Mouse (Mus musculus): Measurements from ENCODE around the gene Nfkbil1. TPM values are rescaled to one million over a fixed set of nuclear protein-coding genes. Genes with fewer than 3 reads are reported as not detected.

Nfkbil1 gene
- polyA plus RNA-seq, 1 experiment, result 20.1 TPM

DNA sequence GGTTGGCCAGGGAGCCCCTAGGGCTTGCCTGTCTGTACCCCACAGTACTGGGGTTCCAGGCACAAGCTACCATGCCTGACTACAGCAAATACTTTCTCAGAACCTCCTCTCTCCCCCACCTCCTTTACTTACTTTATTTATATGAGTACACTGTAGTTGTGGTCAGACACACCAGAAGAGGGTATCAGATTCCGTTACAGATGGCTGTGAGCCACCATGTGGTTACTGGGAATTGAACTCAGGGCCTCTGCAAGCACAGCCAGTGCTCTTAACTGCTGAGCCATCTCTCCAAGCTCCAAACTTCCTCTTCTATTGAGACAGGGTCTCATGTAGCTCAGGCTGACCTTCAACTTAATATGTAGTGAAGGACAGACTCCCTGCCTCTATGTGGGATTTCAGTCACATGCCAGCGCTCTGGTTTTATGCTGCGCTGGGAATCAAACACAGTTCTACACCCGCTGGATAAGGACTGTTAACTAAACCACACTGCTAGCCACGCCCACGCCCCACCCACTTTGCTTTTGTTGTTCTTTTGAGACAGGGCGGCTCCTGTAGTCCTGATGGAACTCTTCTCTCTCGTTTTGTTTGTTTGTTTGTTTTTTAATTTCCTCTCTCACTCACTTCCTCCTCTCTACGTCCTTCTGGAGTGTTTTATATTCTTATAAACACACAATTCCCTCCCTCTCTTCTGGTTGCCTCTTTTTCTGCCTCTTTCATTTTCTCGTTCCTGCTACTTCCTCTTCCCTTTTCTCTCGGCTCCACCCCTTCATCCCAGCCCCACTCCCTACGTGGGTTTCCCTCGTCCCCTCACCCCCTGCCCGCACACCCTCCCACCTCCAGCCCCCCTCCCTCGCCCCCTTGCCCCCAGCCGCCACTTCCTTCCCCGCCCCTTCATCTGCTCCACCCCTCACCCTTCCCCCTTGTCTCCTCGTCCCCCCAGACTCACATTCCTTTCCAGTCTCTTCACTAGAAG, 49.7 kb downstream of the Nfkbil1 start:
- TF ChIP-seq MYOD1 (IDR thresholded peaks at IDR 0.05; ENCODE audit: control insufficient read depth, insufficient read length, low read depth) (no peak), MAX (IDR thresholded peaks at IDR 0.05) (no peak), CEBPB (IDR thresholded peaks at IDR 0.05; ENCODE audit: low read depth) (no peak), MYOG (IDR thresholded peaks at IDR 0.05; ENCODE audit: control insufficient read depth, extremely low read depth, insufficient read length) (no peak), USF1 (IDR thresholded peaks at IDR 0.05; ENCODE audit: low read depth) (no peak), FOSL1 (IDR thresholded peaks at IDR 0.05; ENCODE audit: insufficient read depth, low read length, poor library complexity, severe bottlenecking) (no peak), CTCF (IDR thresholded peaks at IDR 0.05; ENCODE audit: control insufficient read depth, insufficient read depth, insufficient read length) (no peak)

DNA sequence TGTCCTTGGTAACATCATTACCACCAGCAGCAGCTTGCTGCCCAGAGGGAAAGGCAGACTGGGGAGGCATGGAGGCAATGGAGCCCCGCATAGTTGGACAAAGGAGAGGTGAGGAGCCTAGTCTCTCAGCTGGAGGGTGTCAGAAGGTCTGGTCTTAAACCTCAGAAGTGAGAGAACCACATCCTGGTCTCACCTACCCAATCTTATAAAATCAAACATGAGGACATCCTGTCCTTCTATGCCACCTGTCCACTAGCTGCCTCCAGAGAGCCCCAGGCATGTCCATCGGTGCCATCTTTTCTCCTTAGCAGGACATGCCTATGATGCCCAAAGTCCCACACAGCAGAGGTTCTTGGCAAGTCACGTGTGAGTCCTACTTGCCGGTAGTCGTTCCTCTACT, 55.5 kb downstream of the Nfkbil1 start:
- Histone ChIP-seq H3K36me3 (ENCODE audit: control insufficient read depth, insufficient read depth) (no peaks in the 10 kb centered on the region), H3K27me3 (ENCODE audit: control insufficient read depth, insufficient read depth, insufficient read length) (no peaks in the 10 kb centered on the region), H3K4me3 (ENCODE audit: insufficient read depth, poor library complexity, severe bottlenecking) (no peak overlapping the region), H3K79me3 (ENCODE audit: low read depth) (no peaks in the 10 kb centered on the region), H3ac (ENCODE audit: control insufficient read depth, insufficient read length, low read depth) (no peak overlapping the region), H3K79me2 (ENCODE audit: control insufficient read depth, insufficient read depth) (no peaks in the 10 kb centered on the region)
- TF ChIP-seq MYOG (IDR thresholded peaks at IDR 0.05; ENCODE audit: control insufficient read depth, extremely low read depth, insufficient read length), result no peak
- TF ChIP-seq MYOD1 (IDR thresholded peaks at IDR 0.05; ENCODE audit: control insufficient read depth, insufficient read length, low read depth), result no peak
- TF ChIP-seq FOSL1 (IDR thresholded peaks at IDR 0.05; ENCODE audit: insufficient read depth, low read length, poor library complexity, severe bottlenecking), result no peak
- TF ChIP-seq CTCF (IDR thresholded peaks at IDR 0.05; ENCODE audit: control insufficient read depth, insufficient read depth, insufficient read length), result no peak
- no peak for TF ChIP-seq USF1 (IDR thresholded peaks at IDR 0.05; ENCODE audit: low read depth)
- TF ChIP-seq CEBPB (IDR thresholded peaks at IDR 0.05; ENCODE audit: low read depth), result no peak
- no peak for TF ChIP-seq MAX (IDR thresholded peaks at IDR 0.05)

More for the DNA sequence above, 49.7 kb downstream of the Nfkbil1 start:
- no peaks in the 10 kb centered on the region for H3K36me3 ChIP-seq (ENCODE audit: control insufficient read depth, insufficient read depth)
- no peak overlapping the region for H3ac ChIP-seq (ENCODE audit: control insufficient read depth, insufficient read length, low read depth)
- no peaks in the 10 kb centered on the region for H3K27me3 ChIP-seq (ENCODE audit: control insufficient read depth, insufficient read depth, insufficient read length)
- no peaks in the 10 kb centered on the region for H3K79me2 ChIP-seq (ENCODE audit: control insufficient read depth, insufficient read depth)
- H3K4me3 ChIP-seq (ENCODE audit: insufficient read depth, poor library complexity, severe bottlenecking), result peak overlapping the region; percentile 21
- no peaks in the 10 kb centered on the region for H3K79me3 ChIP-seq (ENCODE audit: low read depth)

DNA sequence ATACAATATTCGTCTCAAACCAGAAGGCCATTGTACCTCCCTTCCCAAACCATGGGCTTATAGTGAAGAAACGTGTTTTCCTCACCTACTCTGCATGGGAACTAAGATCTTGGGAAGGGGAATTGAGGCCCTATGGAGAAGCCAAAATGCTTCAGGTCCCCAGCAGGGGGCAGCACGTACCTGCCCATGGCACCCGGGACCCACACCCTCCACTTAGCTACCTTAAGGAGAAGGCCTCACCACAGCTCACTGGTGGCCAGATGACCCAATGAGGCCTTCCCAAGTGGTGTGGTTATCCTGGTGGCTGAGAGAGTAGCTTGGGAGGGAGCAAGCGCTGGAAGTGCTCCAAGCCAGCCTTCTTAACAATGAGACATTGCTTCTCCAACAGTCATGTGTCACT, 57.1 kb downstream of the Nfkbil1 start:
- no peaks in the 10 kb centered on the region for H3K79me3 ChIP-seq (ENCODE audit: low read depth)
- no peak overlapping the region for H3ac ChIP-seq (ENCODE audit: control insufficient read depth, insufficient read length, low read depth)
- H3K36me3 ChIP-seq (ENCODE audit: control insufficient read depth, insufficient read depth), result no peaks in the 10 kb centered on the region
- H3K27me3 ChIP-seq (ENCODE audit: control insufficient read depth, insufficient read depth, insufficient read length), result no peaks in the 10 kb centered on the region
- TF ChIP-seq MYOG (IDR thresholded peaks at IDR 0.05; ENCODE audit: control insufficient read depth, extremely low read depth, insufficient read length) (no peak), MYOD1 (IDR thresholded peaks at IDR 0.05; ENCODE audit: control insufficient read depth, insufficient read length, low read depth) (no peak), CTCF (IDR thresholded peaks at IDR 0.05; ENCODE audit: control insufficient read depth, insufficient read depth, insufficient read length) (peak; percentile 80), CEBPB (IDR thresholded peaks at IDR 0.05; ENCODE audit: low read depth) (no peak)
- no peak overlapping the region for H3K4me3 ChIP-seq (ENCODE audit: insufficient read depth, poor library complexity, severe bottlenecking)
- no peaks in the 10 kb centered on the region for H3K79me2 ChIP-seq (ENCODE audit: control insufficient read depth, insufficient read depth)

DNA sequence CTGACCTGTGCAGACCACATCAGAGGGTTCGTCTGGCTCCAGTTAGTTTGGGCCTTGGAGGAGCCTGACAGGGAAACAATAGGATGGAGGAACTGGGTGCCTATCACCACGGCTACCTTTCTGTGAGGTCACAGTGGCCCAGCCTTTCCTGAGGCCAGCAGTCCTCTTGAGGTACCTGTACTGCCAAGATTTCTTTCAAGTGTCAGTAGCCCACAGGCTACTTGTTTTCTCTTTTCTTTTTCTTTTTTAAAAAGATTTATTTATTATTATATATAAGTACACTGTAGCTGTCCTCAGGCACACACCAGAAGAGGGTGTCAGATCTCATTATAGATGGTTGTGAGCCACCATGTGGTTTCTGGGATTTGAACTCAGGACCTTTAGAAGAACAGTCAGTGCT, 59.6 kb downstream of the Nfkbil1 start, which contains the start of gene Aif1:
Aif1 (minus strand) TSS at position 101 of the 400 bp plus-strand sequence.
- no peaks in the 10 kb centered on the region for H3K79me3 ChIP-seq (ENCODE audit: low read depth)
- H3K4me3 ChIP-seq (ENCODE audit: insufficient read depth, poor library complexity, severe bottlenecking), result no peak within 1 kb of the TSS
- no peaks in the 10 kb centered on the region for H3K79me2 ChIP-seq (ENCODE audit: control insufficient read depth, insufficient read depth)
- TF ChIP-seq CTCF (IDR thresholded peaks at IDR 0.05; ENCODE audit: control insufficient read depth, insufficient read depth, insufficient read length) (no peak), MYOD1 (IDR thresholded peaks at IDR 0.05; ENCODE audit: control insufficient read depth, insufficient read length, low read depth) (no peak), USF1 (IDR thresholded peaks at IDR 0.05; ENCODE audit: low read depth) (no peak)
- H3K36me3 ChIP-seq (ENCODE audit: control insufficient read depth, insufficient read depth), result no peaks in the 10 kb centered on the region
- H3ac ChIP-seq (ENCODE audit: control insufficient read depth, insufficient read length, low read depth), result no peak within 1 kb of the TSS
- no peaks in the 10 kb centered on the region for H3K27me3 ChIP-seq (ENCODE audit: control insufficient read depth, insufficient read depth, insufficient read length)

DNA sequence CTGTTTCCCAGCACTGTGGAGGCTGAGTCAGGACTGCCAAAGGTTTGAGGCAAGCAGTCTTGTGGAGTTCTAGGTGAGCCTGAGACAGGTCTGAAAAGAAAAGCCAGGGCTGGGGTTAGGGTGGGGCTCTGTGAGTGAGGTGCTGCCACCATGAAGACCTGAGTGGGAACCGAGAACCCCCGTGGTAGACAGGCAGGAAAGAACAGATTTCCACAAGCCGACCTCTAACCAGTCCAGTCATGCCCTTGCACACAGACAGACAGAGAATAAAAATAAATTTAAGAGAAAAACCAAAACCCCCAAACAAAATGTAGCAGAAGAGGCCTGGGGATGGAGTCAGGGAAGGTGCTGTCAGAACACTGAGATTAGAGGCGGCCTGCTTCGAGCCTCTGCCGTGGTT, 60.2 kb downstream of the Nfkbil1 start:
- Histone ChIP-seq H3K27me3 (ENCODE audit: control insufficient read depth, insufficient read depth, insufficient read length) (no peaks in the 10 kb centered on the region), H3K79me2 (ENCODE audit: control insufficient read depth, insufficient read depth) (no peaks in the 10 kb centered on the region), H3K4me3 (ENCODE audit: insufficient read depth, poor library complexity, severe bottlenecking) (no peak overlapping the region), H3K36me3 (ENCODE audit: control insufficient read depth, insufficient read depth) (no peaks in the 10 kb centered on the region), H3ac (ENCODE audit: control insufficient read depth, insufficient read length, low read depth) (no peak overlapping the region), H3K79me3 (ENCODE audit: low read depth) (no peaks in the 10 kb centered on the region)
- TF ChIP-seq USF1 (IDR thresholded peaks at IDR 0.05; ENCODE audit: low read depth) (no peak), MYOG (IDR thresholded peaks at IDR 0.05; ENCODE audit: control insufficient read depth, extremely low read depth, insufficient read length) (no peak), MYOD1 (IDR thresholded peaks at IDR 0.05; ENCODE audit: control insufficient read depth, insufficient read length, low read depth) (no peak), FOSL1 (IDR thresholded peaks at IDR 0.05; ENCODE audit: insufficient read depth, low read length, poor library complexity, severe bottlenecking) (no peak), MAX (IDR thresholded peaks at IDR 0.05) (no peak), CTCF (IDR thresholded peaks at IDR 0.05; ENCODE audit: control insufficient read depth, insufficient read depth, insufficient read length) (no peak), CEBPB (IDR thresholded peaks at IDR 0.05; ENCODE audit: low read depth) (no peak)
